Comparison of ENCODE assay signal across 8 mouse cellular contexts in the genomic region with DNA sequence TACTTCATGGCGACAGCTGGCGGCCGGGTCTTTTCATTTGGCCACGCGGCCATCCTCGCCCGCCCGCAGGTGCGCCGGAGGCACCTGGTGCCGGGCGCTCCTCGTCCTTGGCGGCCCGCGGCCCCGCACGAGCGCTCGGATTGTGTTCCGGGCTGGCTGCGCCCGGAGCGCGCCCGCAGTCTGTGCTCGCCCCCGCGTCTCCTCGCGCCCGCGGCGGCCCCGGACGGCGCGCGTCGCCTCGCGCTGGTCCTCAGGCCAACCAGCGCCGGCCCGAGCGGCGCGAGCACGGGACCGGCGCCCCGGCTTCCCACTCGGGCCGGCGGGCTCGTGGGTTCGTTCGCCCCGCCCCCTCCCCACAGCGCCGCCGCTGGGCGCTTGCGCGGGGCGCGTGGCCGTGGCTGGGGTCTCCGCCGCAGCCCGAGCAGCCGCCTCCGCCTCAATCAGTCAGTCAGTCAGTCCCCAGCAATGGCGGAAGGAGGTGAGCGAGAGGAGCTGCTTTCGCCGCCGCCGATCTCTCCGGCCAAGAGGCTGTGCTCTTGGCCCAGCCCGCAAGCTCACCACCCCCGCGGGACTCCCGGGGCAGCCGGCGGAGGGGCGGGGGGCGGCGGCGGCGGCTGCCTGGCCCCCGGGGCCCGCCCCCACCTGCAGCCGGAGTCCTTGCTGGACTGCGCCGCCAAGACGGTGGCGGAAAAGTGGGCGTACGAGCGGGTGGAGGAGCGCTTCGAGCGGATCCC. TPM values are rescaled to one million over a fixed set of nuclear protein-coding genes. Genes with fewer than 3 reads are reported as not detected.
DNase-seq lines count a peak whose midpoint lies in the region; ATAC-seq and TF ChIP-seq lines count a peak whose summit lies in the region.

Gene Zswim5, plus strand, starts transcription at position 382 of the 734 bp plus-strand sequence.

- H3K36me3 ChIP-seq in ES-E14 (ENCODE audit: control insufficient read depth, insufficient read depth, low read length, poor library complexity, severe bottlenecking), result no peaks in the 10 kb centered on the region
- no peaks in the 10 kb centered on the region for H3K36me3 ChIP-seq in forebrain, embryonic 15.5 days
- H3K36me3 ChIP-seq in liver, embryonic 15.5 days (replicated peaks), result no peaks in the 10 kb centered on the region
- H3K36me3 ChIP-seq in neural tube, embryonic 13.5 days, result no peaks in the 10 kb centered on the region

- peak within 1 kb of the TSS; percentile 93 to 98 for H3K4me3 ChIP-seq in ES-E14 (ENCODE audit: insufficient read depth in 1 of 2, low read depth in 1 of 2, low read length in 2 of 2, poor library complexity in 1 of 2, severe bottlenecking in 1 of 2)
- H3K4me3 ChIP-seq in forebrain, embryonic 15.5 days, result peak within 1 kb of the TSS; percentile 98
- H3K4me3 ChIP-seq in liver, embryonic 15.5 days (replicated peaks), result peak within 1 kb of the TSS; percentile 64
- H3K4me3 ChIP-seq in neural tube, embryonic 13.5 days, result peak within 1 kb of the TSS; percentile 91

- H3K27me3 ChIP-seq in forebrain, embryonic 15.5 days, result no peaks in the 10 kb centered on the region
- peaks cover 74% of the 10 kb centered on the region for H3K27me3 ChIP-seq in liver, embryonic 15.5 days
- H3K27me3 ChIP-seq in neural tube, embryonic 13.5 days, result no peaks in the 10 kb centered on the region

- H3K9me3 ChIP-seq in ES-E14 (ENCODE audit: control insufficient read depth, insufficient read depth, low read depth, low read length), result no peaks in the 10 kb centered on the region
- H3K9me3 ChIP-seq in forebrain, embryonic 15.5 days, result no peaks in the 10 kb centered on the region
- no peaks in the 10 kb centered on the region for H3K9me3 ChIP-seq in liver, embryonic 15.5 days (replicated peaks)
- H3K9me3 ChIP-seq in neural tube, embryonic 13.5 days, result no peaks in the 10 kb centered on the region

- intact Hi-C loops in heart, postnatal 10 days (cut with DNase I), result loop anchor here (5.0 kb wide), 1 partner anchor 110 kb away; no protein-coding TSS in a partner anchor

- WGBS in forebrain, embryonic 15.5 days, result under 1% methylated on average over 91 of the region's 104 CpGs
- under 1% methylated on average over 100 of the region's 104 CpGs for WGBS in liver, embryonic 15.5 days (ENCODE audit: insufficient replicate concordance)
- under 1% methylated on average over 78 of the region's 104 CpGs for WGBS in neural tube, embryonic 13.5 days

- peak within 1 kb of the TSS; percentile 89 for H3K9ac ChIP-seq in ES-E14 (ENCODE audit: insufficient read depth, low read depth, low read length, poor library complexity, severe bottlenecking)
- peak within 1 kb of the TSS; percentile 99 for H3K9ac ChIP-seq in forebrain, embryonic 15.5 days (replicated peaks)
- H3K9ac ChIP-seq in liver, embryonic 15.5 days, result peak within 1 kb of the TSS; percentile 47
- H3K9ac ChIP-seq in neural tube, embryonic 13.5 days, result peak within 1 kb of the TSS; percentile 97

- peak within 1 kb of the TSS; percentile 62 for H3K4me2 ChIP-seq in forebrain, embryonic 15.5 days (replicated peaks)
- H3K4me2 ChIP-seq in liver, embryonic 15.5 days, result peak within 1 kb of the TSS; percentile 86
- peak within 1 kb of the TSS; percentile 73 for H3K4me2 ChIP-seq in neural tube, embryonic 13.5 days

- in situ Hi-C loops in ES-E14 (cut with MboI; ENCODE audit: low sequenced_read_pairs in 2 of 2, unreplicated experiment in 2 of 2), result no loop called here

- H3K4me1 ChIP-seq in ES-E14 (ENCODE audit: control insufficient read depth in 2 of 2, insufficient read depth in 2 of 2, low read length in 2 of 2, poor library complexity in 1 of 2), result no peaks in the 10 kb centered on the region; a peak in 1 of 4 replicates
- peaks cover 11% of the 10 kb centered on the region for H3K4me1 ChIP-seq in forebrain, embryonic 15.5 days
- peaks cover 14% of the 10 kb centered on the region for H3K4me1 ChIP-seq in liver, embryonic 15.5 days (replicated peaks)
- H3K4me1 ChIP-seq in neural tube, embryonic 13.5 days (replicated peaks), result peaks cover 12% of the 10 kb centered on the region

- ATAC-seq in cerebellum, adult (ENCODE audit: insufficient number of reproducible peaks, low FRiP score, low TSS enrichment), result peak; percentile 94
- peak; percentile 92 for ATAC-seq in forebrain, embryonic 15.5 days (replicated peaks)
- peak; percentile 49 for ATAC-seq in liver, embryonic 15.5 days (ENCODE audit: insufficient read depth)
- ATAC-seq in neural tube, embryonic 13.5 days (ENCODE audit: low read depth), result peak; percentile 97

- DNase-seq in ES-E14 (ENCODE audit: low read depth, low spot score), result peak; percentile 49
- peak; percentile 68 to 73 for DNase-seq in heart, postnatal 10 days
- DNase-seq in kidney, postnatal 4 days, result peak; percentile 73 to 85
- DNase-seq in testis, postnatal 14 days (ENCODE audit: low spot score), result peak; percentile 85

- H3K27ac ChIP-seq in ES-E14 (ENCODE audit: insufficient read depth, low read depth, low read length, poor library complexity, severe bottlenecking), result 0 out of 2 replicates have a peak within 1 kb of the TSS, but pooled peaks have one; percentile 24
- peak within 1 kb of the TSS; percentile 99 for H3K27ac ChIP-seq in forebrain, embryonic 15.5 days (replicated peaks)
- H3K27ac ChIP-seq in liver, embryonic 15.5 days (replicated peaks), result no peak within 1 kb of the TSS
- H3K27ac ChIP-seq in neural tube, embryonic 13.5 days (replicated peaks), result peak within 1 kb of the TSS; percentile 99

TF ChIP-seq in ES-E14, 5 proteins besides CTCF, POLR2A, EP300 and RAD21:
- TF ChIP-seq MAFK (IDR thresholded peaks at IDR 0.05; ENCODE audit: insufficient read depth, low read depth, low read length) (no peak), ZNF384 (IDR thresholded peaks at IDR 0.05; ENCODE audit: low read depth, low read length) (no peak), HCFC1 (IDR thresholded peaks at IDR 0.05; ENCODE audit: borderline replicate concordance, insufficient read depth, low read length) (no peak), ZC3H11A (IDR thresholded peaks at IDR 0.05; ENCODE audit: borderline replicate concordance, low read depth, low read length) (no peak), CHD2 (IDR thresholded peaks at IDR 0.05; ENCODE audit: low read depth, low read length) (no peak)

RNA-seq across cellular contexts. Expression of gene Zswim5, which starts in this region (rescaled TPM):
- 2.5 and 3.2 TPM in 2 replicates for total RNA-seq in ES-E14 (2012; rRNA removed)
- polyA plus RNA-seq in forebrain, embryonic 15.5 days (2015; fragmentation: Nextera tagmentation; extraction: Ambion mirVana), result 9.2 and 9.5 TPM in 2 replicates
- total RNA-seq in heart, postnatal 10 days (2021), result 1 to 10 TPM; 1.5 to 1.6 TPM
- polyA plus RNA-seq in liver, embryonic 15.5 days (2015; fragmentation: Nextera tagmentation; extraction: Ambion mirVana), result 0.02 and 0.05 TPM in 2 replicates
- polyA plus RNA-seq in neural tube, embryonic 13.5 days (2015; fragmentation: Nextera tagmentation; extraction: Ambion mirVana), result 7.7 and 8.1 TPM in 2 replicates

Comparison
In these comparisons a context has a peak if more than half of its experiments do, and no peak if none do; other contexts are left out.
1. Peak in ATAC-seq, H3K4me3 ChIP-seq, H3K9ac ChIP-seq and H3K4me2 ChIP-seq in liver, embryonic 15.5 days; RNA of the gene not detected or under 1 TPM.
2. H3K9ac ChIP-seq: peak in every context shown above with its lines; median percentile 99 in forebrain, embryonic 15.5 days; 97 in neural tube, embryonic 13.5 days; 89 in ES-E14; 47 in liver, embryonic 15.5 days.